Mouse (Mus musculus) intestine, embryonic 16.5 days (tissue): ENCODE measurements at regions not wholly inside any gene's neighbourhood (a gene's known extent, or its start where the extent isn't known, plus 50 kb on each side); places are given as distances from the start of the nearest gene placed in this dataset.

Source experiments
- ATAC-seq: fragments of 200-750 bp; cut with Nextera tagmentation; 2 replicates; pipeline ENCODE4 v1.8.0; 2017; ENCODE audit warnings: moderate TSS enrichment, moderate library complexity
- H3K27ac ChIP-seq: fragments of 300-500 bp; sonication (generic); 2 replicates; pipeline ENCODE4 v1.5.1; 2014; ENCODE audit warnings: mild to moderate bottlenecking, low read length
- H3K27me3 ChIP-seq: fragments of 300-500 bp; sonication (generic); replicated peaks from 2 replicates; pipeline ENCODE4 v1.6.1; 2014; ENCODE audit warnings: low read length, control low read depth, mixed read lengths; ENCODE audit not compliant: control insufficient read depth, insufficient read depth
- H3K36me3 ChIP-seq: fragments of 300-500 bp; sonication (generic); 2 replicates; pipeline ENCODE4 v1.6.1; 2014; ENCODE audit warnings: low read length, control low read depth; ENCODE audit not compliant: control insufficient read depth, insufficient read depth
- H3K4me1 ChIP-seq: fragments of 300-500 bp; sonication (generic); 2 replicates; pipeline ENCODE4 v1.6.1; 2014; ENCODE audit warnings: low read length, control low read depth, mixed read lengths; ENCODE audit not compliant: control insufficient read depth, insufficient read depth
- H3K4me2 ChIP-seq: fragments of 300-500 bp; sonication (generic); 2 replicates; pipeline ENCODE4 v1.6.1; 2014; ENCODE audit warnings: low read depth, low read length, control low read depth
- H3K4me3 ChIP-seq: fragments of 300-500 bp; sonication (generic); 2 replicates; pipeline ENCODE4 v1.5.1; 2014; ENCODE audit warnings: mild to moderate bottlenecking, low read length
- H3K9ac ChIP-seq: fragments of 300-500 bp; sonication (generic); 2 replicates; pipeline ENCODE4 v1.6.1; 2014; ENCODE audit warnings: low read depth, low read length
- H3K9me3 ChIP-seq: fragments of 300-500 bp; sonication (generic); 2 replicates; pipeline ENCODE4 v1.6.1; 2016; ENCODE audit warnings: low read length, control low read depth; ENCODE audit not compliant: control insufficient read depth
- WGBS: fragments of 180-500 bp; shearing (Covaris S2); extraction: QIAGEN DNeasy Blood & Tissue Kit; methylation state at CpG from one replicate; pipeline ENCODE4 v1.1.7; 2014; 5-methylcytosine and 5-hydroxymethylcytosine counted together

GRCm38 (mm10) chr7:135810971-135811370, 94.8 kb upstream of the Mki67 start:
- ATAC-seq: no peak
- Histone ChIP-seq H3K9ac (no peak overlapping the region), H3K36me3 (no peaks in the 10 kb centered on the region), H3K4me1 (no peaks in the 10 kb centered on the region), H3K4me3 (no peak overlapping the region), H3K4me2 (no peak overlapping the region), H3K27ac (no peak overlapping the region), H3K9me3 (no peaks in the 10 kb centered on the region), H3K27me3 (no peaks in the 10 kb centered on the region)
- 65% methylated on average over 9 of the region's 9 CpGs for WGBS

GRCm38 (mm10) chr7:135813616-135814015, 97.5 kb upstream of the Mki67 start:
- H3K36me3 ChIP-seq: no peaks in the 10 kb centered on the region
- no peak overlapping the region for H3K4me3 ChIP-seq
- H3K9me3 ChIP-seq: no peaks in the 10 kb centered on the region
- H3K27ac ChIP-seq: no peak overlapping the region
- H3K9ac ChIP-seq: no peak overlapping the region
- ATAC-seq: peak; percentile 60; the same call in 1 of the 2 replicates
- no peak overlapping the region for H3K4me2 ChIP-seq
- WGBS: 83% methylated on average over 3 of the region's 3 CpGs
- no peaks in the 10 kb centered on the region for H3K4me1 ChIP-seq
- no peaks in the 10 kb centered on the region for H3K27me3 ChIP-seq

- Histone ChIP-seq H3K4me2 (no peak overlapping the region), H3K27me3 (no peaks in the 10 kb centered on the region), H3K9me3 (no peaks in the 10 kb centered on the region), H3K4me1 (no peaks in the 10 kb centered on the region), H3K36me3 (no peaks in the 10 kb centered on the region), H3K4me3 (no peak overlapping the region), H3K27ac (no peak overlapping the region), H3K9ac (no peak overlapping the region)
- ATAC-seq: peak; percentile 64
- WGBS: 96% methylated on average over 3 of the region's 3 CpGs
These were observed 100.0 kb upstream of the Mki67 start for GRCm38 (mm10) chr7:135816191-135816590.

- no peaks in the 10 kb centered on the region for H3K36me3 ChIP-seq
- H3K4me3 ChIP-seq: no peak overlapping the region
- H3K27ac ChIP-seq: no peak overlapping the region
- no peaks in the 10 kb centered on the region for H3K9me3 ChIP-seq
- WGBS: 59% methylated on average over 3 of the region's 3 CpGs
- H3K4me2 ChIP-seq: no peak overlapping the region
- H3K9ac ChIP-seq: no peak overlapping the region
- no peaks in the 10 kb centered on the region for H3K4me1 ChIP-seq
- no peaks in the 10 kb centered on the region for H3K27me3 ChIP-seq
- no peak for ATAC-seq
These were observed 101.7 kb upstream of the Mki67 start for GRCm38 (mm10) chr7:135817868-135818267.

GRCm38 (mm10) chr7:135818298-135818697, 102.1 kb upstream of the Mki67 start:
- Histone ChIP-seq H3K4me1 (no peaks in the 10 kb centered on the region), H3K9me3 (no peaks in the 10 kb centered on the region), H3K27ac (no peak overlapping the region), H3K4me3 (no peak overlapping the region), H3K36me3 (no peaks in the 10 kb centered on the region), H3K4me2 (no peak overlapping the region), H3K27me3 (no peaks in the 10 kb centered on the region), H3K9ac (no peak overlapping the region)
- no peak for ATAC-seq
- WGBS: 72% methylated on average over 3 of the region's 3 CpGs

- 68% methylated on average over 6 of the region's 6 CpGs for WGBS
- ATAC-seq: no peak
- no peaks in the 10 kb centered on the region for H3K27me3 ChIP-seq
- no peaks in the 10 kb centered on the region for H3K9me3 ChIP-seq
- no peaks in the 10 kb centered on the region for H3K36me3 ChIP-seq
- no peak overlapping the region for H3K4me3 ChIP-seq
- no peaks in the 10 kb centered on the region for H3K4me1 ChIP-seq
- H3K4me2 ChIP-seq: no peak overlapping the region
- no peak overlapping the region for H3K9ac ChIP-seq
- no peak overlapping the region for H3K27ac ChIP-seq
These were observed 108.0 kb upstream of the Mki67 start for GRCm38 (mm10) chr7:135823884-135824750.

GRCm38 (mm10) chr7:135829246-135829645, 113.1 kb upstream of the Mki67 start:
- Histone ChIP-seq H3K4me3 (no peak overlapping the region), H3K4me2 (no peak overlapping the region), H3K27ac (no peak overlapping the region), H3K27me3 (no peaks in the 10 kb centered on the region), H3K4me1 (no peaks in the 10 kb centered on the region), H3K9me3 (no peaks in the 10 kb centered on the region), H3K9ac (no peak overlapping the region), H3K36me3 (no peaks in the 10 kb centered on the region)
- 64% methylated on average over 2 of the region's 2 CpGs for WGBS
- no peak for ATAC-seq

GRCm38 (mm10) chr7:135833425-135833824, 117.3 kb upstream of the Mki67 start:
- H3K4me1 ChIP-seq: no peaks in the 10 kb centered on the region
- H3K4me3 ChIP-seq: no peak overlapping the region
- 71% methylated on average over 9 of the region's 9 CpGs for WGBS
- no peak overlapping the region for H3K27ac ChIP-seq
- no peaks in the 10 kb centered on the region for H3K27me3 ChIP-seq
- no peaks in the 10 kb centered on the region for H3K36me3 ChIP-seq
- ATAC-seq: no peak
- no peak overlapping the region for H3K4me2 ChIP-seq
- no peak overlapping the region for H3K9ac ChIP-seq
- H3K9me3 ChIP-seq: no peaks in the 10 kb centered on the region

- Histone ChIP-seq H3K36me3 (no peaks in the 10 kb centered on the region), H3K9ac (no peak overlapping the region), H3K4me3 (no peak overlapping the region), H3K4me2 (no peak overlapping the region), H3K27ac (no peak overlapping the region), H3K27me3 (no peaks in the 10 kb centered on the region), H3K9me3 (no peaks in the 10 kb centered on the region), H3K4me1 (no peaks in the 10 kb centered on the region)
- no peak; the same call in 1 of the 2 replicates for ATAC-seq
- 38% methylated on average over 12 of the region's 12 CpGs for WGBS
These were observed 120.9 kb upstream of the Mki67 start for GRCm38 (mm10) chr7:135836808-135837733.
